Mouse (Mus musculus) ES-E14 (cell line): Measurements from ENCODE around the gene Ncoa5.

Experiments
- CHD2 ChIP-seq: IDR thresholded peaks from 2 replicates; pipeline ENCODE4 v1.6.1; 2014; ENCODE audit warnings: mild to moderate bottlenecking, low read depth, low read length, inconsistent platforms
- MAFK ChIP-seq: IDR thresholded peaks from 2 replicates; pipeline ENCODE4 v1.6.1; 2014; ENCODE audit warnings: mild to moderate bottlenecking, low read depth, low read length, inconsistent platforms; ENCODE audit not compliant: insufficient read depth
- ZC3H11A ChIP-seq: IDR thresholded peaks from 2 replicates; pipeline ENCODE4 v1.6.1; 2012; ENCODE audit warnings: low read depth, mild to moderate bottlenecking, inconsistent platforms, low read length, borderline replicate concordance
- ZNF384 ChIP-seq: IDR thresholded peaks from 2 replicates; pipeline ENCODE4 v1.6.1; 2012; ENCODE audit warnings: low read depth, low read length, inconsistent platforms

- TF ChIP-seq CHD2 (no peak), ZC3H11A (no peak), ZNF384 (no peak), MAFK (no peak)
Observed at GRCm38 (mm10) chr2:164994659-164995428, 39.8 kb downstream of the Ncoa5 start.
